7 mouse cellular contexts compared by ENCODE assay signal in the genomic region with DNA sequence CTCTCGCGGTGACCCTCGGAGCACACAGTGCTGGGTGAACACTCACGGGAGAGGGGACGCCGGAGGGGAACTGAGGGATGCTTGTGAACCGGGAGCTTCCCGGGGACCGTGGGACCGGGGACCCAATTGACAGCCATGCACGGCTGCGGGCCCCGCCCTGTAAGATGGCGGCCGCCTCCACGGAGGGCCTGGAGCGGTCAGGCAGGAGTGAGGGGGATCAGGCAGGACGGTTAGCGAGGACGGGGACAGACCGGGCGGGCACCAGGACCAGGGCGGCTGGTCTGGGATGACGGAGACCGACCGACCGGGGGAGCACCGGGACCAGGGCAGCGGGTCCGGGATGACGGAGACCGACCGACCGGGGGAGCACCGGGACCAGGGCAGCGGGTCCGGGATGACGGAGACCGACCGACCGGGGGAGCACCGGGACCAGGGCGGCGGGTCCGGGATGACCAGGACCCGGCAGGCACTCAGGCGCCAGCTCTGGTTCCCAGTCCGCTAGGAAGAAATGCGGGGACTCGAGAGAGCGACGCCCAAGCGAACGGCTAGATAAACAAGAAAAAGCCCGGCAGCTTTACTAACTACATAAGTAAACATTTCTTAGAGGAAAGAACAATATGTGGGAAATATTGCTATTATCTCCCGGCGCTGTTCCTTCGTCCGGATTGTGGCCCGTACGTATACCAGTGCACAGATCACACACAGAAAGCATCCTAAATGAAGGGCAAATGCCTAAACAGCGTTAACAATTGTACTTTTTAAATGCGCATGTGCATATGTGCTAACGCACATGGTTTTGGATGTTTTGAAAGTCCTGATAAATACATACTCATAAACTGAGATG. TPM values are rescaled to one million over a fixed set of nuclear protein-coding genes. Genes with fewer than 3 reads are reported as not detected.
DNase-seq lines count a peak whose midpoint lies in the region; ATAC-seq lines count a peak whose summit lies in the region.

No protein-coding gene starts in this region.

- peak overlapping the region; percentile 64 for H3K4me2 ChIP-seq in intestine, embryonic 15.5 days (replicated peaks)

- H3K27ac ChIP-seq in intestine, embryonic 15.5 days, result peak overlapping the region; percentile 97
- H3K27ac ChIP-seq in limb, embryonic 10.5 days, result peak overlapping the region; percentile 79
- peak overlapping the region; percentile 85 for H3K27ac ChIP-seq in midbrain, embryonic 10.5 days (replicated peaks)

- H3K36me3 ChIP-seq in intestine, embryonic 15.5 days, result no peaks in the 10 kb centered on the region
- no peaks in the 10 kb centered on the region for H3K36me3 ChIP-seq in limb, embryonic 10.5 days
- no peaks in the 10 kb centered on the region for H3K36me3 ChIP-seq in midbrain, embryonic 10.5 days

- peak overlapping the region; percentile 58 for H3K9ac ChIP-seq in intestine, embryonic 15.5 days

- H3K4me3 ChIP-seq in intestine, embryonic 15.5 days (replicated peaks), result peak overlapping the region; percentile 72
- peak overlapping the region; percentile 68 for H3K4me3 ChIP-seq in limb, embryonic 10.5 days
- H3K4me3 ChIP-seq in midbrain, embryonic 10.5 days, result peak overlapping the region; percentile 60

- H3K4me1 ChIP-seq in intestine, embryonic 15.5 days (replicated peaks), result no peaks in the 10 kb centered on the region
- H3K4me1 ChIP-seq in limb, embryonic 10.5 days, result no peaks in the 10 kb centered on the region
- 0 out of 2 replicates have a peak, but pooled peaks cover 4% of the 10 kb centered on the region for H3K4me1 ChIP-seq in midbrain, embryonic 10.5 days

- peak; percentile 95 for ATAC-seq in intestine, embryonic 15.5 days

- WGBS in intestine, embryonic 15.5 days, result under 1% methylated on average over 64 of the region's 64 CpGs
- WGBS in limb, embryonic 10.5 days, result under 1% methylated on average over 64 of the region's 64 CpGs
- under 1% methylated on average over 64 of the region's 64 CpGs for WGBS in midbrain, embryonic 10.5 days

- H3K27me3 ChIP-seq in intestine, embryonic 15.5 days (replicated peaks), result no peaks in the 10 kb centered on the region
- H3K27me3 ChIP-seq in limb, embryonic 10.5 days (ENCODE audit: low read depth, poor library complexity, severe bottlenecking), result 0 out of 2 replicates have a peak, but pooled peaks cover 4% of the 10 kb centered on the region
- H3K27me3 ChIP-seq in midbrain, embryonic 10.5 days (ENCODE audit: low read depth, poor library complexity, severe bottlenecking), result no peaks in the 10 kb centered on the region

- H3K9me3 ChIP-seq in intestine, embryonic 15.5 days, result no peaks in the 10 kb centered on the region
- no peaks in the 10 kb centered on the region for H3K9me3 ChIP-seq in limb, embryonic 10.5 days (replicated peaks)
- no peaks in the 10 kb centered on the region for H3K9me3 ChIP-seq in midbrain, embryonic 10.5 days (replicated peaks)

- peak; percentile 65 for DNase-seq in adrenal gland, adult 8-10 months
- peak; percentile 83 for DNase-seq in embryo, embryonic 10.5 days (ENCODE audit: low spot score)
- peak; percentile 67 to 78 for DNase-seq in gastrocnemius, postnatal 4 days (ENCODE audit: low spot score in 2 of 2)
- DNase-seq in limb, embryonic 10.5 days (ENCODE audit: low spot score), result peak; percentile 84
- peak; percentile 87 for DNase-seq in midbrain, embryonic 10.5 days (ENCODE audit: low spot score)
- peak; percentile 67 to 71 for DNase-seq in right cerebral cortex, postnatal 36 days (ENCODE audit: low spot score in 2 of 2)

RNA-seq across cellular contexts. Expression of gene Slc47a1, which starts 30.3 kb away (rescaled TPM):
- 1 to 10 TPM in 2 of 4 experiments, under 1 TPM in 2; 0.43 to 2.9 (median 0.96) TPM for total RNA-seq in adrenal gland, adult 8-10 months (2022)
- total RNA-seq in gastrocnemius, postnatal 4 days (2021), result 1 to 10 TPM; 2.5 to 3.4 TPM
- polyA plus RNA-seq in intestine, embryonic 15.5 days (2015; fragmentation: Nextera tagmentation; extraction: Ambion mirVana), result 4.8 and 5.9 TPM in 2 replicates
- 0.05 and 0.13 TPM in 2 replicates for polyA plus RNA-seq in limb, embryonic 10.5 days (2016; fragmentation: Nextera tagmentation; extraction: Ambion mirVana)
- polyA plus RNA-seq in midbrain, embryonic 10.5 days (2016; fragmentation: Nextera tagmentation; extraction: Ambion mirVana), result 0.10 TPM in 1 of 2 replicates, not detected in the other

RNA-seq across cellular contexts. Expression of gene Rnf112, which starts 45.5 kb away (rescaled TPM):
- 1 to 10 TPM; 1.7 to 2.3 (median 2.0) TPM for total RNA-seq in adrenal gland, adult 8-10 months (2022)
- 1 to 10 TPM; 1.5 to 1.6 TPM for total RNA-seq in gastrocnemius, postnatal 4 days (2021)
- 1.6 and 1.7 TPM in 2 replicates for polyA plus RNA-seq in intestine, embryonic 15.5 days (2015; fragmentation: Nextera tagmentation; extraction: Ambion mirVana)
- 0.10 and 0.23 TPM in 2 replicates for polyA plus RNA-seq in limb, embryonic 10.5 days (2016; fragmentation: Nextera tagmentation; extraction: Ambion mirVana)
- 0.42 and 0.66 TPM in 2 replicates for polyA plus RNA-seq in midbrain, embryonic 10.5 days (2016; fragmentation: Nextera tagmentation; extraction: Ambion mirVana)

Comparison
In these comparisons a context has a peak if more than half of its experiments do, and no peak if none do; other contexts are left out.
1. Peak in every context shown above with its lines: DNase-seq, ATAC-seq, H3K4me3 ChIP-seq and H3K27ac ChIP-seq.